Mouse (Mus musculus): ENCODE measurements at regions not wholly inside any gene's neighbourhood (a gene's known extent, or its start where the extent isn't known, plus 50 kb on each side); places are given as distances from the start of the nearest gene placed in this dataset.

DNA sequence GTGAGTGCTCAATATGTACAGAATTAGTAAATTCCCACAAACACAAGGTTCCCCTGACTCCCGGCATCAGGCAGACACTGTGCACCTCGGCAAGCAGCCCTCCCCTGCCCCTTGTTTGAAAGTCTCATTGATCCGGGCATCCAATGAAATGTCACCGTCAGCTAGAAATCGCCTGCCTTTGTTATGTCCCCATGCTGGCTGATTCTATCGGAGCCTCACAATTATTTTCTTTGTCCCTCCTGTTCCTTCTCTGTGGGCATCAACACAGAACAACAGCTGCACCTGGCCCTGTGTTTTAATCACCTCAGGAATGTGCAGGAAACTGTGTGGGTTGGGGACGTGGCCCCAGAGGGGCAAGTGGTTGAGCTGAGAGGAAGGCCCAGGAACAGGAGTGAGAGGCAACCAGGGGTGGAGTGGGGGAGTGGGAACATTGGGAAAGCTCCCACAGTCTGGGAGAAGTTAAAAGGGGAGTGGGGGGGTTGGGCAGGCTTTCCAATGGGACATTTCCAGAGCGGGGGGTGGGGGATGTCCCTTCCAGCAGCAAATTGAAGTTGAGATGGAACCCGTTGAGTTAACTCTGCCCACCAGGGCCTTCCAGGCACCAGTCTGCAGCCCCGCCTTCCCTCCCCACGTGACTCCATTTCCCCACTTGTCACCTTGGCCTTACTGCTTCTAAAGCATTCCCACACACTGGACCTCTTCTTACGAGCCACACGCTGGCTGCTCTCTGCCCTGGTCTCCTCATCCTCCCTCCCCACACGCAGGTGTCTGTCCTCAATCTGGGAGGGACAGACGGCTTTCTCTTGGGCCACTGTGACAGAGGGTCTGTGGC is 224.4 kb downstream of the Prex1 start:
- Histone ChIP-seq H3K9ac (no peak overlapping the region), H3K27ac (no peak overlapping the region), H3K4me3 (no peak overlapping the region), H3K36me3 (no peaks in the 10 kb centered on the region), H3K27me3 (no peaks in the 10 kb centered on the region), H3K9me3 (no peaks in the 10 kb centered on the region), H3K4me1 (peaks cover 10% of the 10 kb centered on the region; the same call in 1 of the 2 replicates), H3K4me2 (no peak overlapping the region)
- ATAC-seq (ENCODE audit: borderline replicate concordance, extremely low read depth, low FRiP score, low TSS enrichment), result no peak
- WGBS, result 58% methylated on average over 15 of the region's 15 CpGs

DNA sequence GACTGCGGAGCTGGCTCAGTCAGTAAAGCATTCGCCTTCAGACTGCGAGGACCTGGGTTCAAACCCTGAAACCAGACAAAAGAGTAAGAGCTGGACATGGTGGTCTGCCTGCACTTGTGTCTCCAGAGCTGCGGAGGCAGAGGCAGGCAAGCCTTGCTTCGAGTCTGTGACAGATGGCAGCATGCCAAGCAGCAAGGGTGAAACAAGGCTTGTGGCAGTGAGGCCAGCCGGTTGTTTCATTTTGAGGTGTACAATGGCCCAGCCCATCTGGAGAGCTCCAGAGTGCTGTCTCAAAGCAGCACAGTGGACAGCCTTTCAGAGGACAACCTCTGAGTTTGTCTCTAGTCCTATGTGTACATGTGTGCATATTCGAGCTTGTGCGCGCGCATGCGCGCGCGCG is 225.9 kb downstream of the Prex1 start:
- Histone ChIP-seq H3K4me2 (no peak overlapping the region), H3K9ac (no peak overlapping the region), H3K4me1 (peaks cover 6% of the 10 kb centered on the region; the same call in 1 of the 2 replicates), H3K9me3 (no peaks in the 10 kb centered on the region), H3K4me3 (no peak overlapping the region), H3K27me3 (no peaks in the 10 kb centered on the region), H3K36me3 (no peaks in the 10 kb centered on the region), H3K27ac (no peak overlapping the region)
- 79% methylated on average over 15 of the region's 15 CpGs for WGBS
- ATAC-seq (ENCODE audit: borderline replicate concordance, extremely low read depth, low FRiP score, low TSS enrichment), result no peak

DNA sequence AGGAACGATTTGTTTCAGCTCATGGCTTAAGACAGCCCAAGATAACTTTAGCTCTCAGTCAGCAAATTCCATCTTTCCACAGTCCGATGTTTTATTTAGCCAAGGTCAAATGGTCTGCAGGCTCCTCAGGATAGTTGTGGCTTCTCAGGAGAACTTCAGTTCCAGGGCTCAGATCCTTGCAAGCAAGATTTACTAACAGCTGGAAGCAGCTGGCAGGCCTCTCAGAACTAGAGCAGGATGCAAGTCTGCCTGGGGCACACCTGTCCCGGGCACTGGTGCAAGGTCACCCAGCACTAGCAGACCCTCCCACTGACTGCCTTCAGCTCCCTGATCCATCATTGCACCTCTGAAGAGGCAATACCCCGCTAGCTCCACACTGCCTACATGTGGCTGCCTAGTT is 227.8 kb downstream of the Prex1 start:
- H3K9ac ChIP-seq, result no peak overlapping the region
- no peaks in the 10 kb centered on the region for H3K9me3 ChIP-seq
- peaks cover 6% of the 10 kb centered on the region; the same call in 1 of the 2 replicates for H3K4me1 ChIP-seq
- H3K36me3 ChIP-seq, result no peaks in the 10 kb centered on the region
- H3K4me2 ChIP-seq, result no peak overlapping the region
- H3K27me3 ChIP-seq, result no peaks in the 10 kb centered on the region
- WGBS, result 40% methylated on average over 4 of the region's 4 CpGs
- H3K4me3 ChIP-seq, result no peak overlapping the region
- no peak overlapping the region for H3K27ac ChIP-seq
- ATAC-seq (ENCODE audit: borderline replicate concordance, extremely low read depth, low FRiP score, low TSS enrichment), result no peak

DNA sequence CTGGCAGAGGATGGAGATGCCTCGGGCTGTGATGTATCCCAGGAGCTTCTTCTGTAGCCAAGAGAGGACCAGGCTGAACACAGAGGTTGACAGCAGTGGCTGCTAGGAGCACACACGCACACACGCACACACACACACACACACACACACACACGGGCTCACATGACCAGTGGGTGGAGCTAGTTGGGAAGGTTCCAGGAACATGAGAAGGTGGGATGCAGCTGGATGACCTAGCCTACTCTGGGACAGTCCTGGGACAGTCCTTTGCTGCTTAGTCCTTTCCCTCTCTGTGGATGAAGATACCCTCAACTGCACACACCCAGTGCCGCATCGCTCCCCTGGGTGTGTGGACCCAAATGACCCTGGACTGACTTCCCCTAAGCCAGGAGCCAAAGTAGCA is 228.3 kb downstream of the Prex1 start:
- no peak overlapping the region for H3K9ac ChIP-seq
- no peaks in the 10 kb centered on the region for H3K27me3 ChIP-seq
- WGBS, result 67% methylated on average over 6 of the region's 6 CpGs
- no peaks in the 10 kb centered on the region for H3K9me3 ChIP-seq
- no peak overlapping the region for H3K4me3 ChIP-seq
- no peak overlapping the region for H3K4me2 ChIP-seq
- H3K27ac ChIP-seq, result no peak overlapping the region
- H3K36me3 ChIP-seq, result no peaks in the 10 kb centered on the region
- ATAC-seq (ENCODE audit: borderline replicate concordance, extremely low read depth, low FRiP score, low TSS enrichment), result no peak
- peaks cover 6% of the 10 kb centered on the region; the same call in 1 of the 2 replicates for H3K4me1 ChIP-seq

DNA sequence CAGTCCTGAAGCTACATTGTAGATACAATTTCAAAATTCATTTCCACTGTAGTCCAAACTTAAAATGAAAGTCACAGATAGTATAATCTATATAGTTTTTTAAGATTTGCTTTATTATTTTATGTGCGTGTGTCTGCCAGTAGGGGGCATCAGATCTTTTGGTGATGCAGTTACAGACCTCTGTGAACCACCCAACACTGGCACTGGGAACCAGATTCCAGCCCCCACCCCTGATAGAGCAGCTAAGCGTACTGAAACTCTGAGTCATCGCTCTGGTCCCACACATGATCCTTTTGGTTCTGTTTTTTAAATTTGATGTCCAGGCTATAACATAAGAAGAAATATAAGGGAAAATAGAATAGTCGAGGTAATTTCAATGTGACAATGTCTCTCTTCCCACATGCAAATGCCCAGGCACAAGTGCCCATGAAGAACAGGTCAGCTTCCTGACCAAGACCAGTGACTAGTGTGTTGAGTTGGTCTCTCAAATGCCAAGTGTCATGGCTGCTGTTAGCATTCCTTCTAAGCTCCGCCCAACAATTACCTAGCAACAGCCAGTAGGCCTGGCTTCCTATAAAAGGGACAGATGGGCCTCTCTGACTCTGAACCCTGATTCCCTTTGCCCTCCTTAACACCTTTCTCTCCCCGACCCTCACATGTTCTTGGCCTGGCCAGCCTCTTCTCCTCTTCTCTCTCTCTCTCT is 229.9 kb downstream of the Prex1 start:
- Histone ChIP-seq H3K27ac (no peak overlapping the region), H3K9me3 (no peaks in the 10 kb centered on the region), H3K27me3 (no peaks in the 10 kb centered on the region), H3K9ac (no peak overlapping the region), H3K4me2 (no peak overlapping the region), H3K4me3 (no peak overlapping the region), H3K4me1 (peaks cover 6% of the 10 kb centered on the region; the same call in 1 of the 2 replicates), H3K36me3 (no peaks in the 10 kb centered on the region)
- WGBS, result 77% methylated on average over 6 of the region's 6 CpGs
- ATAC-seq (ENCODE audit: borderline replicate concordance, extremely low read depth, low FRiP score, low TSS enrichment), result no peak

DNA sequence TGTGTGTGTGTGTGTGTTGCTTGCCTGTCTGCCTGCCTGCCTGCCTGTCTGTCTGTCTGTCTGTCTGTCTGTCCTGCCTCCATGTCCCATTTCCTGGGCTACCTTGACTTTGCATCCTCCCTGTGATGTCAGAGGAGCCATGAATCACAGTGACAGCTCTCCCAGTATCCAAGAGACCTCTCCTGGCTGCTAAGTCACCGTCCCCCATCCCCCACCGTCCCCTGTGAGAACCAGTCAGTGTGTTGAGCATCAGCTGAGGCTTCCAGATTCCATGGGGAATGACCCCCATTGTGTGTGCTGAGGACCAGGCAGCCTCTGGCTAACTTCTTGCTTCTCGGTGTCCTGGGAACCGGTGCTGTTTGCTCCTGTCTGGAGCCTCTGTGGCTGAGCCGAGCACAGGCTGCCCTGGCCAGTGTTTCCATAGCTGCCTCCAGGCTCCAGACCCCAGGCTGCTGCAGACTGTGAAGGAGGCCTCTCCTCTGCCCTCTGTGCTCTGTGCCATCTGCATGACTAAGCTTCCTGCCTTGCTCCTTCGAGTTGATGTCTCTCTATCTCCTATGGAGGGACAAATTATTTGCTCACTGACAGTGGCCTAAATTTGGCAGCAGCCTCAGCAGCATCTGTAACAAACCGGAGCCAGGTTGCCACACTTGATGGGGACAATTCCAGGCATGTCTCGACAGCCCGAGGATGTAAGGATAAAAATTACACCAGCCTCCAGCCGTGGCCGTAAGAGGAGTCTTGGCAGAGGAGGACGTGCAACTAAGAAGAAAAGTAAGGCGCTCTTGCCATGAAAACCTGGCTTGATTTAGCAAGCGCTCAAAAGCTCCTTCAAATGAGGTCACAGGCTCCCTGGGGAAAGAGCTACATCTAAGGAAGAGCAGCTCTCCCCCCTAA is 230.7 kb downstream of the Prex1 start:
- ATAC-seq (ENCODE audit: borderline replicate concordance, extremely low read depth, low FRiP score, low TSS enrichment), result 0 out of 2 replicates have a peak, but pooled peaks have one; percentile 31
- H3K36me3 ChIP-seq, result no peaks in the 10 kb centered on the region
- no peak overlapping the region for H3K9ac ChIP-seq
- H3K27ac ChIP-seq, result peak overlapping the region; percentile 26; the same call in 1 of the 2 replicates
- H3K4me2 ChIP-seq, result no peak overlapping the region
- H3K4me3 ChIP-seq, result no peak overlapping the region
- peaks cover 6% of the 10 kb centered on the region; the same call in 1 of the 2 replicates for H3K4me1 ChIP-seq
- no peaks in the 10 kb centered on the region for H3K27me3 ChIP-seq
- H3K9me3 ChIP-seq, result no peaks in the 10 kb centered on the region
- 36% methylated on average over 14 of the region's 14 CpGs for WGBS

DNA sequence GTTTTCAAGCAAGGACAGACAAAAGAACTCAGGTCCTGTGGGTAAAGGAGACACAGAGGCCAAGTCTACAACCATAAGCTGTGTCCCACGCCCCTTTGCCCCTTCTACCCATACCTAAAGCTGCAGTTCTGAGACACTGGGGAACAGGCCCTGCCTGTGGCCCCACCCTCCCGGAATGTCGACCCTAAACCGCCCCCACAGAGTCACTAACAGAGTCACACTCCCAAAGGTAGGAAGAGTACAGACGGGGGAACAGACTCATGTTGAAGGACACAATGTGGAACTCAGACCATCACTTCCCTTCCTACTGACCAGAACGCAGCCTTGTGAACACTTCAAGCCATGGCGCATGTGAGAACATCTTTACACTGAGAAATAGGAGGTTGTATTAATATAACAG is 231.9 kb downstream of the Prex1 start:
- Histone ChIP-seq H3K9ac (no peak overlapping the region), H3K9me3 (no peaks in the 10 kb centered on the region), H3K4me3 (no peak overlapping the region), H3K36me3 (no peaks in the 10 kb centered on the region), H3K27ac (no peak overlapping the region), H3K4me2 (no peak overlapping the region), H3K4me1 (peaks cover 6% of the 10 kb centered on the region; the same call in 1 of the 2 replicates), H3K27me3 (no peaks in the 10 kb centered on the region)
- no peak for ATAC-seq (ENCODE audit: borderline replicate concordance, extremely low read depth, low FRiP score, low TSS enrichment)
- WGBS, result 86% methylated on average over 7 of the region's 7 CpGs

DNA sequence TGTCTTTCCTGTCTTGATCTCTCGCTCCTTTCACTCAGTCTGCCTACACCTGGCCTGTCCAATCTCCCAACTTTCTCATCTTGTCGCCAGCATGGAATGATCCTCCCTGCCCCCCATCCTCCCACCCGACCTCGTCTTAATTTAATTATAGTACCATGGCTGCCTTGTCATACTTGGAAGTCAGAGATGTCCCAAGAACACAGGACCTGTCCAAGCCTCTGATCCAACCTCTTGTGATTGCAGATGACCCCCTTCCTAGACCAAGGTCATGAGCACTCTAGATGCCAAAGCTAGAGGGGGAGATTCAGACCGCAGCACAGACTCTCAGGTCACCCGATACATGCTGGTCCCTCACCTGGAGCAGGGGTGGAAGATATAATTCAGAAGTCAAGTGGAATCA is 232.3 kb downstream of the Prex1 start:
- Histone ChIP-seq H3K4me2 (no peak overlapping the region), H3K9me3 (no peaks in the 10 kb centered on the region), H3K36me3 (no peaks in the 10 kb centered on the region), H3K9ac (no peak overlapping the region), H3K4me1 (peaks cover 6% of the 10 kb centered on the region; the same call in 1 of the 2 replicates), H3K27me3 (no peaks in the 10 kb centered on the region), H3K4me3 (no peak overlapping the region), H3K27ac (no peak overlapping the region)
- WGBS, result 83% methylated on average over 6 of the region's 6 CpGs
- ATAC-seq (ENCODE audit: borderline replicate concordance, extremely low read depth, low FRiP score, low TSS enrichment), result no peak

DNA sequence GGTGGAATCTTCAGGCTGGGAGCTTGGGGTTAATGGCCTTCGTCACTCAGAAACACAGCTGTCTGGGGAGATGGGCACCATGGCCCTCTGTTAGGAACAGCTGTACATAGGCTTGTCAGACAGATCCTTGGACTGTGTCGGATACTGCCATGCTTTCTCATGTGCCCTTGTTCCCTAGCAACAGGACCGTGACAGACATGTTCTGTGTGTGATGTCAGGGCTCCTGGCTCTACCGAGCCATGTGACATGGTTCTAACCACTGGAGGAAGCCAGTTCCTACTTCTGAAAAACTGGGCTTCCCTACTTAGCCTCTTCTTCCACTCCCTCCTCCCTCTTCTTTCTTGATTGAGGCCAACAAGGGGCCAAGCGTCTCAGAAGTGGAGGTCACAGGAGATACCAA is 232.7 kb downstream of the Prex1 start:
- H3K4me2 ChIP-seq, result no peak overlapping the region
- H3K4me1 ChIP-seq, result peaks cover 6% of the 10 kb centered on the region; the same call in 1 of the 2 replicates
- H3K36me3 ChIP-seq, result no peaks in the 10 kb centered on the region
- no peak overlapping the region for H3K4me3 ChIP-seq
- H3K9ac ChIP-seq, result no peak overlapping the region
- no peak overlapping the region for H3K27ac ChIP-seq
- no peaks in the 10 kb centered on the region for H3K9me3 ChIP-seq
- 67% methylated on average over 5 of the region's 5 CpGs for WGBS
- H3K27me3 ChIP-seq, result no peaks in the 10 kb centered on the region
- ATAC-seq (ENCODE audit: borderline replicate concordance, extremely low read depth, low FRiP score, low TSS enrichment), result 0 out of 2 replicates have a peak, but pooled peaks have one; percentile 8

DNA sequence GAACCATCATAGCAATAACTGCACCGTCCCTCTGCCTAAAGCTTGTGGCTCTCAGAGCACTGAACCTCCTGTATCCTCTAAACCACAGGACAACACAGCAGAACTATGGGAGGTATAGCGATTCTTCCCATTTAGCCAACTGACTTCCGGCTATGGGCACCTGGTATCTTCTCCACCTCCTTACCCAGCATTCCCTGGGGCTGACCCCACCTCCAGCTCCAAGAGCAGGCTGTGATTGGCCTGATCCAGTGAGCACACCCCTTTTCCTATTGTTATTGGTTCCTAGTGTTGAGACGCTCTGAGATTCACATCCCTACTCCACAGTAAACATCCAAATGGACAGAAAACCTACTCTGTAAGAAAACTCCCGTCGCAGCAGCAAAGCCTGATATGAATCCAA is 236.7 kb downstream of the Prex1 start:
- ATAC-seq (ENCODE audit: borderline replicate concordance, extremely low read depth, low FRiP score, low TSS enrichment), result no peak
- Histone ChIP-seq H3K9ac (no peak overlapping the region), H3K4me3 (no peak overlapping the region), H3K9me3 (no peaks in the 10 kb centered on the region), H3K36me3 (no peaks in the 10 kb centered on the region), H3K4me1 (no peaks in the 10 kb centered on the region), H3K27ac (no peak overlapping the region), H3K4me2 (no peak overlapping the region), H3K27me3 (no peaks in the 10 kb centered on the region)
- WGBS, result 87% methylated on average over 6 of the region's 6 CpGs

DNA sequence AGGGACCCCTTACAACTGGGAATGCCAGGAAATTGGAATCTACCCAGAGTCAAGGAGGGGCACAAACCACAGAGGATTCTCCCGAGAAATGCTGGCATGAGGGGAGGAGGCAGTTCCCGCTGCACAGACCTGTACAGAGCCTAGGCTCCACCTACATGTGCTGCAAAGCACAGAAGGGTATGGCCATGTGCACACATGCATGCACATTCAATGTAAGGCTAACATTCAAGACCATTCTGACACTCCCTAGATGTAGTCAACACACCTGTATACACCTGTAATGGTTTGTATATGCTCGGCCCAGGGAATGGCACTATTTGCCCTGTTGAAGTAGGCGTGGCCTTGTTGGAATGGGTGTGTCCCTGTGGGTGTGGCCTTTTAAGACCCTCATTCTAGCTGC is 238.0 kb downstream of the Prex1 start:
- Histone ChIP-seq H3K27me3 (no peaks in the 10 kb centered on the region), H3K9me3 (no peaks in the 10 kb centered on the region), H3K9ac (no peak overlapping the region), H3K27ac (no peak overlapping the region), H3K36me3 (no peaks in the 10 kb centered on the region), H3K4me3 (no peak overlapping the region), H3K4me1 (no peaks in the 10 kb centered on the region), H3K4me2 (no peak overlapping the region)
- 74% methylated on average over 4 of the region's 4 CpGs for WGBS
- ATAC-seq (ENCODE audit: borderline replicate concordance, extremely low read depth, low FRiP score, low TSS enrichment), result no peak

Data from lung, embryonic 15.5 days (tissue).